Mouse (Mus musculus) MEL (cell line): ENCODE measurements around the gene Ildr2. TPM values are rescaled to one million over a fixed set of nuclear protein-coding genes. Genes with fewer than 3 reads are reported as not detected.

Experiments used
- DNase-seq: peaks from one replicate; pipeline ENCODE4 v3.0.0; 2011; ENCODE audit warnings: low read depth, low spot score
- H3K27ac ChIP-seq: 2 replicates; pipeline ENCODE4 v1.5.1; 2012; ENCODE audit warnings: low read depth, mild to moderate bottlenecking, control low read depth, low read length, moderate library complexity; ENCODE audit not compliant: control insufficient read depth
- H3K27me3 ChIP-seq, 2 experiments: fragments of 150-350 bp in 1 of 2; sonication (generic) in 1 of 2; 2 replicates each; pipeline ENCODE4 v1.6.1; 2012; ENCODE audit warnings: low read length in 2 of 2, mild to moderate bottlenecking in 2 of 2, improper control_type of control experiment in 1 of 2, moderate library complexity in 1 of 2; ENCODE audit not compliant: insufficient read depth in 2 of 2, control insufficient read depth in 1 of 2
- H3K36me3 ChIP-seq, 2 experiments: 2 replicates each; pipeline ENCODE4 v1.6.1; 2012 to 2014; ENCODE audit warnings: low read length in 2 of 2, improper control_type of control experiment in 1 of 2, inconsistent platforms in 1 of 2, mild to moderate bottlenecking in 1 of 2; ENCODE audit not compliant: insufficient read depth in 2 of 2, control insufficient read depth in 1 of 2
- H3K4me1 ChIP-seq, 2 experiments: fragments of 150-350 bp in 1 of 2; sonication (generic) in 1 of 2; 2 replicates each; pipeline ENCODE4 v1.6.1; 2012; ENCODE audit warnings: low read length in 2 of 2, improper control_type of control experiment in 1 of 2, mild to moderate bottlenecking in 1 of 2; ENCODE audit not compliant: insufficient read depth in 2 of 2, control insufficient read depth in 1 of 2
- H3K4me3 ChIP-seq, 2 experiments: fragments of 150-350 bp in 1 of 2; sonication (generic) in 1 of 2; 2 replicates each; pipeline ENCODE4 v1.5.1; 2012; ENCODE audit warnings: low read depth in 2 of 2, low read length in 2 of 2, mild to moderate bottlenecking in 2 of 2, moderate library complexity in 2 of 2, control low read depth in 1 of 2, improper control_type of control experiment in 1 of 2; ENCODE audit not compliant: control insufficient read depth in 1 of 2, insufficient read depth in 1 of 2
- H3K79me2 ChIP-seq: 2 replicates; pipeline ENCODE4 v1.6.1; 2012; ENCODE audit warnings: mild to moderate bottlenecking, low read length, moderate library complexity; ENCODE audit not compliant: control insufficient read depth, poor library complexity, insufficient read depth
- H3K9ac ChIP-seq: 2 replicates; pipeline ENCODE4 v1.6.1; 2012; ENCODE audit warnings: low read depth, mild to moderate bottlenecking, control low read depth, low read length, moderate library complexity; ENCODE audit not compliant: control insufficient read depth, poor library complexity, severe bottlenecking
- H3K9me3 ChIP-seq: fragments of 150-350 bp; sonication (generic); replicated peaks from 2 replicates; pipeline ENCODE4 v1.6.1; 2012; ENCODE audit warnings: mild to moderate bottlenecking, low read length, improper control_type of control experiment, moderate library complexity; ENCODE audit not compliant: insufficient read depth
- CHD1 ChIP-seq: IDR thresholded peaks from 2 replicates; pipeline ENCODE4 v1.6.1; 2012; ENCODE audit warnings: low read depth, mild to moderate bottlenecking, inconsistent platforms, low read length, improper control_type of control experiment
- CHD2 ChIP-seq: IDR thresholded peaks from 2 replicates; pipeline ENCODE4 v1.6.1; 2011; ENCODE audit warnings: low read length, improper control_type of control experiment
- CTCF ChIP-seq, 3 experiments: IDR thresholded peaks in 2 of 3; conservative IDR thresholded peaks in 1 of 3; 2 replicates each; pipeline ENCODE4 v1.5.1; 2011 to 2012; ENCODE audit warnings: low read length in 3 of 3, low read depth in 2 of 3, mild to moderate bottlenecking in 2 of 3, improper control_type of control experiment in 1 of 3, inconsistent platforms in 1 of 3, mixed read lengths in 1 of 3, moderate library complexity in 1 of 3; ENCODE audit not compliant: control insufficient read depth in 1 of 3, insufficient read depth in 1 of 3, poor library complexity in 1 of 3, severe bottlenecking in 1 of 3
- ELF1 ChIP-seq: IDR thresholded peaks from 2 replicates; pipeline ENCODE4 v1.6.1; 2014; ENCODE audit warnings: low read depth, mild to moderate bottlenecking, inconsistent platforms, low read length, improper control_type of control experiment, moderate library complexity
- EP300 ChIP-seq, 2 experiments: IDR thresholded peaks; 2 replicates each; pipeline ENCODE4 v1.6.1; 2011; ENCODE audit warnings: improper control_type of control experiment in 2 of 2, low read length in 2 of 2, low read depth in 1 of 2, mild to moderate bottlenecking in 1 of 2
- GATA1 ChIP-seq: IDR thresholded peaks from 2 replicates; pipeline ENCODE4 v1.6.1; 2011; ENCODE audit warnings: low read depth, low read length, improper control_type of control experiment
- JUND ChIP-seq: IDR thresholded peaks from 2 replicates; pipeline ENCODE4 v1.6.1; 2011; ENCODE audit warnings: low read depth, mild to moderate bottlenecking, improper control_type of control experiment, low read length
- KAT2A ChIP-seq: conservative IDR thresholded peaks from 2 replicates; pipeline ENCODE4 v1.6.1; 2012; ENCODE audit warnings: low read depth, low read length, improper control_type of control experiment, inconsistent platforms
- MAFK ChIP-seq: IDR thresholded peaks from 2 replicates; pipeline ENCODE4 v1.6.1; 2011; ENCODE audit warnings: low read depth, mild to moderate bottlenecking, low read length, improper control_type of control experiment, borderline replicate concordance
- MAX ChIP-seq: IDR thresholded peaks from 2 replicates; pipeline ENCODE4 v1.6.1; 2011; ENCODE audit warnings: low read length, improper control_type of control experiment
- MEF2A ChIP-seq: IDR thresholded peaks from 2 replicates; pipeline ENCODE4 v1.6.1; 2014; ENCODE audit warnings: low read depth, mild to moderate bottlenecking, inconsistent platforms, low read length, improper control_type of control experiment; ENCODE audit not compliant: poor library complexity, insufficient replicate concordance, severe bottlenecking; ENCODE audit errors: extremely low read depth
- MXI1 ChIP-seq: IDR thresholded peaks from 2 replicates; pipeline ENCODE4 v1.6.1; 2011; ENCODE audit warnings: mild to moderate bottlenecking, low read depth, low read length, improper control_type of control experiment
- MYC ChIP-seq: IDR thresholded peaks from 2 replicates; pipeline ENCODE4 v1.6.1; 2011; ENCODE audit warnings: low read depth, mild to moderate bottlenecking, low read length, improper control_type of control experiment, moderate library complexity
- POLR2AphosphoS2 ChIP-seq: IDR thresholded peaks from 2 replicates; pipeline ENCODE4 v1.6.1; 2011; ENCODE audit warnings: low read length, improper control_type of control experiment
- POLR2AphosphoS5 ChIP-seq: IDR thresholded peaks from 2 replicates; pipeline ENCODE4 v1.6.1; 2012; ENCODE audit warnings: low read depth, borderline replicate concordance, mild to moderate bottlenecking, inconsistent platforms, low read length, moderate library complexity, mixed read lengths
- SIN3A ChIP-seq: IDR thresholded peaks from 2 replicates; pipeline ENCODE4 v1.6.1; 2012; ENCODE audit warnings: low read length, improper control_type of control experiment, inconsistent platforms
- TAL1 ChIP-seq: IDR thresholded peaks from 2 replicates; pipeline ENCODE4 v1.6.1; 2012; ENCODE audit warnings: mild to moderate bottlenecking, inconsistent platforms, low read length, moderate library complexity, mixed read lengths
- TCF12 ChIP-seq: IDR thresholded peaks from 2 replicates; pipeline ENCODE4 v1.6.1; 2014; ENCODE audit warnings: low read depth, mild to moderate bottlenecking, inconsistent platforms, low read length, improper control_type of control experiment, moderate library complexity
- UBTF ChIP-seq: IDR thresholded peaks from 2 replicates; pipeline ENCODE4 v1.6.1; 2012; ENCODE audit warnings: low read depth, mild to moderate bottlenecking, inconsistent platforms, low read length, improper control_type of control experiment, moderate library complexity, borderline replicate concordance; ENCODE audit not compliant: insufficient read depth
- ZNF384 ChIP-seq: IDR thresholded peaks from 2 replicates; pipeline ENCODE4 v1.6.1; 2012; ENCODE audit warnings: low read depth, mild to moderate bottlenecking, inconsistent platforms, low read length, improper control_type of control experiment
- polyA plus RNA-seq, 2 experiments: library from polyadenylated mRNA; stranded (reverse) in 1 of 2; unstranded in 1 of 2; fragments of >175 nt in 1 of 2; fragments of >200 nt in 1 of 2; gene quantifications; 2 replicates each; pipeline versions ENCODE4 v1.2.1 to v1.2.4; 2012; ENCODE audit warnings: low replicate concordance in 2 of 2, low read depth in 1 of 2; ENCODE audit not compliant: insufficient read length in 2 of 2, insufficient read depth in 1 of 2, missing spikeins in 1 of 2
- total RNA-seq: library from RNA; depleted of rRNA; stranded (reverse); fragments of 300-350 nt; gene quantifications from 2 replicates; pipeline ENCODE4 v1.2.3, GENCODE M21; 2012

The Ildr2 gene
- total and polyA plus RNA-seq, 3 experiments = not detected

GRCm38 (mm10) chr1:166308851-166309715 lies 55.1 kb downstream of the Ildr2 start:
- Histone ChIP-seq H3K9ac (no peak overlapping the region), H3K27me3 (no peaks in the 10 kb centered on the region), H3K4me3 (no peak overlapping the region)

GRCm38 (mm10) chr1:166311151-166311550 lies 57.2 kb downstream of the Ildr2 start:
- no peaks in the 10 kb centered on the region for H3K9me3 ChIP-seq
- DNase-seq = no peak
- H3K36me3 ChIP-seq = no peaks in the 10 kb centered on the region
- no peak overlapping the region for H3K9ac ChIP-seq
- H3K27me3 ChIP-seq = no peaks in the 10 kb centered on the region; a peak in 1 of 4 replicates
- H3K79me2 ChIP-seq = no peaks in the 10 kb centered on the region
- TF ChIP-seq MEF2A = no peak
- TF ChIP-seq CHD1 = no peak
- TF ChIP-seq MAX = no peak
- no peak for TF ChIP-seq ZNF384
- TF ChIP-seq MXI1 = no peak
- TF ChIP-seq KAT2A = no peak
- no peak for TF ChIP-seq EP300 (IDR thresholded peaks at IDR 0.05; ENCODE audit: low read depth in 1 of 2, low read length in 2 of 2)
- no peak for TF ChIP-seq GATA1
- TF ChIP-seq ELF1 = no peak
- TF ChIP-seq POLR2AphosphoS2 = no peak
- TF ChIP-seq MAFK = no peak
- TF ChIP-seq UBTF = no peak
- H3K27ac ChIP-seq = no peak overlapping the region
- no peak overlapping the region for H3K4me3 ChIP-seq
- H3K4me1 ChIP-seq = no peaks in the 10 kb centered on the region

More at GRCm38 (mm10) chr1:166308851-166309715, 55.1 kb downstream of the Ildr2 start:
- no peak overlapping the region for H3K27ac ChIP-seq
- DNase-seq = no peak
- no peak for TF ChIP-seq SIN3A
- no peak for TF ChIP-seq CHD2
- no peak for TF ChIP-seq ZNF384
- TF ChIP-seq POLR2AphosphoS2 = no peak
- no peak for TF ChIP-seq MYC
- TF ChIP-seq CHD1 = no peak
- no peak for TF ChIP-seq JUND
- TF ChIP-seq CTCF (IDR thresholded peaks at IDR 0.05 in 2 of 3, conservative IDR thresholded peaks at IDR 0.05 in 1 of 3; ENCODE audit: control insufficient read depth in 1 of 3, insufficient read depth in 1 of 3, low read depth in 2 of 3, low read length in 3 of 3, poor library complexity in 1 of 3, severe bottlenecking in 1 of 3) = no peak
- no peak for TF ChIP-seq MAFK
- no peak for TF ChIP-seq TCF12
- TF ChIP-seq UBTF = no peak
- TF ChIP-seq ELF1 = no peak
- TF ChIP-seq MXI1 = no peak
- no peak for TF ChIP-seq POLR2AphosphoS5
- no peak for TF ChIP-seq TAL1
- no peak for TF ChIP-seq GATA1
- H3K4me1 ChIP-seq = no peaks in the 10 kb centered on the region
- no peaks in the 10 kb centered on the region for H3K9me3 ChIP-seq
- no peaks in the 10 kb centered on the region for H3K36me3 ChIP-seq
- no peaks in the 10 kb centered on the region for H3K79me2 ChIP-seq
